Mouse (Mus musculus) left cerebral cortex, postnatal 25 days (tissue): Measurements from ENCODE around the gene Faah. TPM values are rescaled to one million over a fixed set of nuclear protein-coding genes. Genes with fewer than 3 reads are reported as not detected.
A peak's percentile ranks its signal among the peaks of the same experiment; 100 is the strongest.

Experiments used
- DNase-seq, 2 experiments: peaks; one replicate each; pipeline ENCODE4 v3.0.0; 2022; ENCODE audit warnings: low spot score in 2 of 2, mixed read lengths in 1 of 2
- intact Hi-C: fragments of 180-260 bp; cut with DNase I; formaldehyde crosslinking; loops from one replicate; pipeline ENCODE4 v1.15.1; 2025
- total RNA-seq, 2 experiments: library from RNA; stranded (reverse); gene quantifications; 2 replicates each; pipeline ENCODE4 v1.2.3; 2021

The Faah gene
- total RNA-seq, 2 experiments from 2014 or later, result 88.4 to 89.8 TPM

DNA sequence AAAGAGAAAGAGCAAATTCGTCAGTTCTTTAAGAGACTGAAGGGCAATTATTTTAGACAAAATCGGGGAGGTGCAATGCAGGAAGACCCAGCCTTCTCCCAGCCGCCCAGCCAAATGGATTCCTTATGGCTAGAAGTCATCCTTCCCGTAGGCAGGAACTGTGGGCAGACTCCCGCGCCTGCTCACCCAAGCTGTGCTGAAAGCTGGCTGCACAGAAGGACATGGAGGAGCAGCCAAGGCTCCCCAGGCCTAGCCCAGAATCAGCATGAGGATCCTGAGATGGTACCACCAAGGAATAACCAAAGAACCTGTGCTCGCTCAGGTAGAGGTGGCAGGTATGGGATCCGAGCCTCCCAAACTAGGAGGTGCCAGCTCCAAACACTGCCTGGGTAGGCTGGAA, 1.7 kb downstream of the Faah start:
- intact Hi-C loops, result loop anchor here (2.0 to 5.0 kb wide), 2 partner anchors 17 to 36 kb away; partner anchors contain the start of gene Nsun4
- DNase-seq, result peak; percentile 54 to 86

DNA sequence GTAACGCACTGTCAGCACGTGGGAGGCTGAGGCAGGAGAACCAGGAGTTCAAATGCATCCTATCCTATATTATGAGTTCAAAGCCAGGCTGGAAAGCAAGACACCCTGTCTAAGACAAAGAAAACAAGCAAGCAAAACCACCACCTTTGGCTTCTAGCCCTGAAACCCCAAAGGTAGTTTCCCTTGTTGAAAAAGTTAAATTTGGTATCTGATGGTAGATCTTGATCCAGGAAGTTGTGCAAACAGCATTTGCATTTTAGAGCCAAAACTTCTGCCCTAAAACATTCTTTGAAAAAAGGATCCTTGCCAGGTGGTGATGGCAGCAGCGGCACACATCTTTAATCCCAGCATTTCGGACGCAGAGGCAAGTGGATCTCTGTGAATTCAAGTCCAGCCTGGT, 2.2 kb downstream of the Faah start:
- intact Hi-C loops, result loop anchor here (5.0 kb wide), 1 partner anchor 37 kb away; the partner anchor contains the start of gene Nsun4
- DNase-seq, result no peak

DNA sequence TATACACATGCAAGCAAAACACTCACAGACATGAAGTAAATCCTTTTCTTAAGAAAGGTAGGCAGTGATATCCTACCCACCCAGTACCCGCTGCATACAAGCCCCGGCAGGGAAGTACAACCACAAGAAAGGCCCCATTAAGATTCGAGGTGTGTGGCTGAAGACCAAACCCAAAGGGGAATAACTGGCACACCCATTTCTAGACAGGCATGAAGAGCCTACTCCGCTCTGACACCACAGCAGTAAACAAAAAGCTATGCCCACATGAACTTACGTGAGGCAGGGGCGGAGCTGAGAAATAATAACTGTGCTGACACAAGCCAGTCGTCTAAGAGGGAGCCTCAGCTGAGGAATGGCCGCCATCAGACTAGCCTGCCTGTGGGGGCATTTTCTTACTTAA, 7.5 kb downstream of the Faah start:
- intact Hi-C loops, result no loop called here
- DNase-seq, result no peak

DNA sequence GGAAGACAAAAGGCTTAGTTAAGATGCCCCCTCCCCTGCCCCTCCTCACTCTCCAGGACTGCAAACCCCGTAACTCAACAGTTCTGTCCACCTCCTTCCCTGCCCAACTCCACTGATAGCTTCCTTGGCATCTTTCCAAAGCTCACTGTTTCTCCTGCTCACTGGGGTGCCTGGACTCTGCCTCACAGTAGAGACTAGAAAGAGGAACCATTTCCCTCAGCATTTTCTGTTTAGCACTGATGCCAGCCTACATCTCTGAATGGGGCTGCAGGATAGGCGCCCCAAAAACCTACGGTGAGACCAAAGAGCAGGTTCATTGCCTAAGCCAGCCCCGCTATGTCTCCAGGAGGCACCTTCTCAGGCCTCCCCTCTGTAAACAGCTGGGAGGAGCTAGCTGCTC, 16.5 kb downstream of the Faah start:
- intact Hi-C loops, result no loop called here
- DNase-seq, result no peak

DNA sequence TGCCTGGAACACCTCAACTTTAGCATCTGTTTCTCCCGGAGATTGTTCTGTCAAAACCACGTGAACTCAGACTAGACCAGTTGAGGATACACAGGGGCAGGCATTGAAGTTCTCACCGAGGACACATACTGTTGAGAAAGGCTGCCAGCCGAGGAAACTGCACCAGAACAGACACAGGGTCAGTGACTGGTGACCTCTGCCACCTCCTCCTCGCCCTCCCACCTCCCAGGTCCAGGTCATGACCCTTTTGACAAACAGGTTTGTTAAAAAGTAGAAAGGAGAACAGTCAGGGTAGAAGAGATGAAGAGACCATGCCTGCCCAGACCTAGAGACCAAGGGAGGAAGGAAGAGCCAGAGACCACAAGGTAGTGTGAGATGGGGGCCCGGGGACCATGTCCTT, 17.1 kb downstream of the Faah start:
- DNase-seq, result no peak
- intact Hi-C loops, result no loop called here

DNA sequence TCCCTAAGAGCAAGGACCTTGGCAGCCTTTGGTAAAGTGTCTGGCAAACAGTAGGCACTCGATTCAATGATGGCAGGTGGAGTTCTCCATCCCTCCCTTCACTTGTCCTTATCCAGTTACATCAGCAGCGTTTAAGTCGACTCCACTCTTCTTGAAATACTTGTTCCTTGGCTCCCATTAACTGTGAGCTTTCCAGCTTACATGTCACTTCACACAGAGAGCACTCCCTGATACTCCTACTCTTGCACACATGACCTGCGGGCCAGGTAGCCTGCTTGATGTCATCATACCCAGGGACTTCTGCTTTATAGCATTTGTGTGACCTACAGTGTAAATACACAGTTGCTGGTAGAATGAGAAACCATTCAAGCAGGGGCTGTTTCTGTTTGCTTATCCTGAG, 21.0 kb downstream of the Faah start:
- intact Hi-C loops, result no loop called here
- DNase-seq, result no peak

DNA sequence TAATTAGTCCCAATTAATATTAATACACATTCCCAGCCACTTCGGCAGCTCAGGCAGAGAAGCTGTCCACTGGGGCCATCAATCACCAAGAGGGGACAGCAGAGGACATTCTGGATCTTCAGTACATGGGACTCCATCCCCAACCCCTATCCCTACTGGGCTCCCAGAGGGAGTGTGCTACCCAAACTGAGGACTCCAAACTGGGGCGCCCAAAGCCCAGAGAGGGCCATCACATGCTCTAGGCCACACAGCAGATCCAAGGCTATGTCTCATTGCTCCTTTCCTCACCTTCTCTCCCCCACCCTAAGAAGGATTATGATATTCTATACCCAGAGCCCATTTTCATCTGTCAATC, 22.4 kb downstream of the Faah start:
- intact Hi-C loops, result no loop called here
- no peak for DNase-seq

DNA sequence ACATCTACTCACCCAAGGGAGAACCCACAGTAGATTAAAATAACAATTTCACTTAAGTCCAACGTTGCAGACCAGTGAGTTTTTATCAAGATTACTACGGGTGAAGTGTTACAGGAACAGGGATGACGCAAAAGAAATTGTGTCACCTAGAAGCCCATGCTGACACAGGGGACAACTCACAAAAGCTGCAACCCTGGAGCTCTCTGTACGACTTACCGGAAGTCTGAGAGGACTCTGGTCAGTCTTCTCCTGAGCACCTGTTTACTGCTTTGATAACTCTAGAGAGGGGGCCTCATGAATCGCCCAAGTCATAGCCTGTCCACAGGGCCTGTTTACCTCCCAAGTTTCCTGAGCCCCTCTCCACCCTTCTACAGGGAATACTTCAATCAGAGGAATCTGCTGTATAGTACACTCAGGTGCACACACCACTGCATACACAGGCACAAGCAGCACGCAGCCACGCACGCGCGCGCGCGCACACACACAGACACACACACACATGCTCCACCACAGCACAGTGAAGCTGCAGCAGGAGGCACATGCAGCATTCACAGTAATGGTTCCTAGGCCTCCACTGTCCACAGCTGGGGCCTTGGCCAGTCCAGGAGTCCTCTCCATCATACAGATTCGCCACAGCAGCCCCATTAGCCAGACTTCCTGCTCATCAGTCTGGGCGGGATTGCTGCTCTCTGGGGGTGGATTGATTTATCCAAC, 22.9 kb downstream of the Faah start:
- no peak for DNase-seq
- intact Hi-C loops, result no loop called here

DNA sequence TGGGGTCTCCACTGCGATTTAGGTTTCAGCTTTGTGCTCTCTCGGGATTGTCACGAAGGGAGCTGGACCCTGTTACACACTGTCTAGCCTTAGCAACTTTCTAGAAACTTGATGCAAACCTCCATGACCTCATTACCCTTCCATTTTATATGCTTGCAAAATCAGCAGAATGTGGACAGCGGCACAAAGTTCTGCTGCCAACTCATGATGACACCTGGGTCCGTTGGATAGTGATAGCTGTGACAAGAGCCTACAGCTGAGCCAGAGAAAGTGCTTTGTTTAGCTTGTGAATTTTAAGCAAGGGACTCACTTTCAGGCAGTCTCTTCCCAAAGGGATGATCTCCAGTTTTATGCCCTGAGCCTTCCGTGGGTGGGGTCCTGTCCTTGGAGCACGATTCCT, 28.3 kb downstream of the Faah start:
- intact Hi-C loops, result no loop called here
- DNase-seq, result no peak

DNA sequence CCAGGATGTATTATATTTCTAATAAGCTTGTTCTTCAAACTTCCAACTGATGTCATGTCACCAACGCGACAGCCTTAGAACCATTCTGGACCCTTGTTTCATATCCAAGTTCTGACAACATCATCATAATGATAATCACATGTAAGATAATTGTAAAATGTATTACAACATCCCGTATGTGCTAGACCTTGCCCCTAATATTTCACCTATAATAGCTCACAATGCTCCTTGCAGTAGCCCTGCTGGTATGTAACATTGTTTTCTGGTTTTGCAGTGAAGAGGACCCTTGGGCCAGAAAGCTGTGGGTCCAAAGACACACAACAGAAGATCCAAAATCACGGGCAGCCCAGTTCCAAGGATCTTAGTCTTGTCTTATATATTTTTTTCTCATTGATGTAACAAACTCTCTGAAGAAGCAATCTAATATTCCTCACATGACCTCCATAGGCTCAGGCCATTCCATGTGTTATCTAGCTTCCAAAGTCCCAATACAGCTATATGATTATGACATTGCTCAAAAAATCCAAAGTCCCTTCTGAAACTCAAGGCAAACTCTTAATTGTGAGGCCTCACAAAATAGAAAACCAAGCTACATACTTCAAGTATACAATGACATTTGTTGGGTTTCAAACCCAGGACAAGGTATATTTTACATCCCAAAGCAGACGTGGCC, 29.7 kb downstream of the Faah start:
- DNase-seq, result no peak
- intact Hi-C loops, result no loop called here

DNA sequence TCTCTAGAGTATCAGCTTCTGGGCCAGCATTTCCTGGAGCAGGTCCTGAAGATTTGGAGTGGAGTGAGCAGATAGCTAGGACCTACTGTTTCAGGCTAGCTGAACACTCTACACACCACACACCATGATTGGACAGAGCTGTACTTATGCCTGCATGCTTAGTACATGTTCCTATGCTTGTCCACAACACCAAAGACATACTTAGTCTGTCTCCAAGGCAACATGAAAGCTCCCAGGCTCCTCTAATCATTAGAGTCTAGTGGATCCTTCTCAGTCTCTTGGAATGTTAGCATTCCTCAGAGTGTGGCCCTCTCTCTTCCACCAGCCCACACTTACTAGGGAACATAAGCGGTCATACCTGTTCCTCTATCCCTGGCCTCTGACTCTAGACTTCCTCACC, 30.3 kb downstream of the Faah start:
- intact Hi-C loops, result no loop called here
- no peak for DNase-seq

DNA sequence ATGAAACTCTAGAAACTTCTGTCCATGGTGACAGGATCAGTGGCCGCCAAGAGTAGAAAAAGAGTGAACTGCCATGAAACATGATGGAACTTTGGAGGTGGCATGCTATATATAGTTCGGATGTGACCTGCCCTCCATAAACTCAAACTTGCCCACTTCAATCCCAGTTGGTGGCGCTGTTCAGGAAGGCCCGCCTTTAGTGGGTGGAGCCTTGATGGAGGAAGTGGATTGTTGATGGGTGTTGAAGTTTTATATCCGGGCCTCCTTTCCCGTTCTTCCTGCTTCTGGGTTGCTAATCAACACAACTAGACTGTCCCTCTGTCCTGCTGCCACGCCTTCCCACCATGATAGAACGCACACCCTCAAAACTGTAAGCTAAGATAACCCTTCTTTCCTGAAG, 32.8 kb downstream of the Faah start:
- intact Hi-C loops, result no loop called here
- DNase-seq, result no peak

DNA sequence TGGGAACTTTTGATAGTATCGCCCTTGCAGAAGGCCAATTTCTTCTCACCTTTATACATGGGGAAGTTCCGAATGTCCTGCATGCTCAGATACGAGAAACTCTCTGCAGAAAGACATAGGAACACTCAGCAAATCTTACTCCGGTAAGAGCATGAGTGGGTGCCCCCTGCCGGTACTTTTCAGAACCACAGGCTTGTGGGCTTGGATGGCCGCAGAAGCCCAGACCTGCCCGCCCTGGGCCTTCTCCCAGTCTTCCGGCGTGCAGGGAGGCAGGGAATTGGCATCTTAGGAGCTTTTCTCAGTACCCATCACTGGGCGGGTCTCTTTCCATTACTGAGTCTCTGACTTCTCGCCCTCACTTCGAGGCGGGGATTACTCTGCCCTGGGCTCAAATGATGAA, 33.6 kb downstream of the Faah start:
- intact Hi-C loops, result no loop called here

DNA sequence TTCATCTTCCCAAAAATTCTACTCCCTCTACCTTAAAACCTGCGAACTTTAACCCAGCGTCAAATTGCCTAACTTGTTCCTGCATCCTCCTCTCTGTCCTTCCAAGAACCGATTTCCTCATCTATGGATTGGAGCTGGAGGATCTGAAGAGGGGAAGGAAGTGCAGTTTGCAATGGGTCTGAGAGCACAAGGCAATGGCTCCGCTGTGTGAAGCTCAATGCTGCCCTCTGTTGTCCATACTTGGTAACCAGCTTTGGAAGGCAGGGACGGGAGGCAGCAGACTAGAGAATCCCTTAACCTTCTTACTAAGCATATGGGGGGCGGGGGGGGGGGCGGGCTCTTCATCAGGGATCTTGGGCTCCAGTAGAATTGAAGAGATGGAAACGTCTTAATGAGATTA, 37.0 kb downstream of the Faah start:
- intact Hi-C loops, result loop anchor here (1.0 kb wide), 2 partner anchors 77 to 249 kb away; no protein-coding TSS in a partner anchor
- peak; percentile 74 to 79 for DNase-seq

More for the DNA sequence above, 33.6 kb downstream of the Faah start:
- peak; percentile 81 to 85 for DNase-seq

DNA sequence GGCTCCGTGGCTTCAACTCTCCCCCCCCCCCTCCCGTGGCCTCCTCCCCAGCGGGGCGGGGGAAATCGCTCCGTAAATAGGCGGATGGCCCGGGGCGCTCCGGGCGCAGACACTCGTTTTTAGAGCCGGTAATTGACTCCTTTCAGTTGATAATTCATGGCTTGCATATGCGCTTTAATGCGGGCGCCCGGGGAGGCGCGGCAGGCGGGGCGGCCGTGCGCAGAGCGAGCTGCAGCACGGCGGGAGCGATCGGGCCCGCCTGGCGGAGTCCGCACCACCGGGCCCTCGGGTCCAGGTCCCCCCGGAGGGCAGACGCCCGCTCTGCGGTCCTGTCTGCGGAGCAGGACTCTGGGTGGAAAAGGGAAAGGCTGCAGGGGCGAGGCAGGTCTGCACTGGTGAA, 38.3 kb downstream of the Faah start:
- DNase-seq, result no peak
- intact Hi-C loops, result no loop called here

DNA sequence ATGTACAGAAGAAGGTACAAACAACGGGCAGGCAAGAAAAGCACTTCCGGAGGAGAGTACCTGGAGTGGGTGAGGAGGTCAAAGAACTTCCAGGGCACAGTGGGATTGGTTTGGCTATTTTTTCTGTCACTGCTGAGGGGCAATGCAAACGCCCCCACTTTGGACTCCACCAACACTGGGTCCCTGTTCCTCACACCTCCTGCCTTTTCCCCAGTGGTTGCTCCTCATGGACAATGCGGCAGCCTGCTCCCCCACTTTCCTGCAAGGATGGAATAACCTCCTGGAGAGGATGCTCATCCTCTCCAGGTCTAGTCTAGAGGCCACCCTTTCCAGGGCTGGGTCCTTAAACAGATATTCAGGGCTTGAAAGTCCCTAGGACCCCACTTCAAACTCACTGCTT, 38.8 kb downstream of the Faah start:
- intact Hi-C loops, result no loop called here
- DNase-seq, result no peak

DNA sequence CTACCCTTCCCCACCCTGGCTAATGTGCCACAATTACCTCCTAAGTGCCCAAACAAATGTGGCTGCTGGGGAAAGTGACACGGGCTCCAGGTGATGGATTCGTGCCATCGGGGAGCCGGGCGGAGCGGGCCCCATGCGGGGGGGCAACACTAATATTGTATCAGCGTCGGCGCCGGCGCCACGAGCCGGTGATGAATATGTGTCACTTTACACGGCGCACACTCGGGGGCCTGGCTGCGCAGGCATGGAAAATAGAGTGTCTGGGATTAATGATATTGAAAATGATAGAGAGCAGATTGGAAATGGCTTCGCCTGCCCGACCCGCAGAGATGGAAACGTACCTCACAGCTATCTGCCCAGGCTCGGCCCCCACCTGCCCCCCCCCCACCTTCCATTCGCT, 45.2 kb downstream of the Faah start:
- intact Hi-C loops, result no loop called here
- DNase-seq, result no peak

DNA sequence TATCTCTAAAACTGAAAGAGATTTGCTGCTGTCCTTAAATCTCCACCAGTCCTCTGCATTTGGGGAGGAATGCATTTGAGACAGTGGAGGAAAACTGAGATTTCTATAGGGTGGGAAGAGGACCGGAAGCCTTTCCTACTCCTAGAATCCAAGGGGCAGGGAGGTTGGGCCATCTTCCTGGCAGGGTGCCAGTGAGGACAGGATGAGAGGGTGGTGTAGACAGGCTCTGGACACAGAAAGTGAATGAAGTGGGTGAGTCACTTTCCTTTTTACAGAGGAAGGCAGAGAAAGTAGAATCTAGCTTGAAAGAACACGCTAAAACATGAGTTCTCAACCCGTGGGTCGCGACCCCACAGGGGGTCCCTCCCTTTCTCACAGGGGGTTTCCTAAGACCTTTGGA, 53.3 kb downstream of the Faah start:
- no peak for DNase-seq
- intact Hi-C loops, result no loop called here

DNA sequence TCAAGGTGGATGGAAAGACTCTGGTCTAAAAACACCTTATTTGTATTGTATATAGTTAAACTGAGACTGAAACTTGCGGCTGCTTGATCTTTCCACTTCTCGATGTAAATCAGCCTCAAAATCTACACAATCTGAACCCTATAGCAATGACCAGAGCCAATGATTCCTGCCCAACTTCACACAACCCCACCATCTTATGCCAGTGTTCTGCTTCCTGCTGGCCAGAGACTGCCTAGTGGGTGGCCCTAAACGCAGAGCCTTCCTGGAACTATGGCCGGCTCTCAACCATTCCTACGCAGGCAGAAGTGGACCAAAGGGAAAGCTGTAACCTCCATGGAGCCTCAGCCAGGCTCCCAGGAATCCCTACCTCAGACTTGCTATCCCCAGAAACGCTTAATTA, 54.0 kb downstream of the Faah start:
- DNase-seq, result no peak
- intact Hi-C loops, result no loop called here

DNA sequence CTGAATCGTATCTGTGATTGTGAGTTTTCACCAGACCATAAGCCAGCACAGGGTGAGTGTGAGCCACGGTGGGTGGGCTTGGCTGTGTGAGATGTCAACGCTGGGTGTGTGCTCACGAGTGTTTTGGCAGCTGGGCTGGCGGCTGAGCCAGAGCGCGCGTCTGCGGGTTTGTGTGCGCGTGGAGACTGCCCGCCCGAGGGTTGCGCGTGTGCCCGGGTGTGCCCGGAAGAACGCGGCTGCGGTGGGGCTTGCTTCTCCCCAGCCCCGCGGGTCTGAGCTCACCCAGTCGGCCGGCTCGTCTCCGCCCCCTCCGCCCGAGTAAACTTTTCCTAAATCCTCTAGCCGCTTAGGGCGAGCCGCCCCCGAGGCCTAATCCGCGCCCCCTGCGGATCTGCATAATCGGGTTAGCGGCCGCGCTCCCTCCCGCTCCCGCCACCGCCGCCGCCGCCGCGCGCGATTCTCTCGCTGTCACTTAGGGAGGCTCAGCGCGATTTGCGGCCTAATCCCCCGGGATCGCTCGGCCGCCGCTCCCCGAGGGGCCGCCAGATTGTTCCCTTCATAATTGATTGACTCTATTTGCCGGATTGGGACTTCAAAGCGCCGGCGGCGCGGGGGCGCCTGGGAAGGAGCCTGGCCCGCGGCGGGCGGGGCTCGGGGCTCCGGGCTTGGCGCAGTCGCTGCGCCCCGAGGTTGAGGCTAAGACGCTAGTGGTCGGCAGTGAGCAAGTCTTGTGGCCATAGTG, 54.9 kb downstream of the Faah start:
- peak in 1 of 2 experiments; percentile 50 for DNase-seq
- intact Hi-C loops, result no loop called here

DNA sequence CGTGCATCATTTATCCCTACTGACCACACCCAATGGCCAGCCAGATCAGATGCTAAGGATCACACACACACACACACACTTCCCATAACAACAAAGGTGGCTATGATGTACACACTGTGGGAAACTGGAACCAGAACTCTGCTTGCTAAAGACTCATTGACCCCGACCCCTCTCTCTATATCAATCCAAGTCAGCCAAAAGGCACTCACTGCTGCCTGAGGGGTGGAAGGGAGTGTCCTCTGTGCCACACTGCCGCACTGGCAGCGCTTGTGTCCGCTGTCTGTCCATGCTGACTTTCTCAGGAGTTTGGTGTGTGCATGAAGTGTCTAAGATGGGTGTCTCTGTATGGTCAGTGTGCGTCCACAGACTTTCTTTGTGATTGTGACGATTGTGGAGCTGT, 55.7 kb downstream of the Faah start:
- intact Hi-C loops, result no loop called here
- no peak for DNase-seq
